Mouse (Mus musculus): ENCODE results near the gene Ube4b. TPM values are rescaled to one million over a fixed set of nuclear protein-coding genes. Genes with fewer than 3 reads are reported as not detected.
"Not testable (repeated sequence)": the region's sequence is repeated elsewhere in the genome, so short reads cannot be mapped to it uniquely, and the experiment has no call there.

Gene Ube4b
- total RNA-seq, 2 experiments from 2014 or later = 100 to 102 TPM

DNA sequence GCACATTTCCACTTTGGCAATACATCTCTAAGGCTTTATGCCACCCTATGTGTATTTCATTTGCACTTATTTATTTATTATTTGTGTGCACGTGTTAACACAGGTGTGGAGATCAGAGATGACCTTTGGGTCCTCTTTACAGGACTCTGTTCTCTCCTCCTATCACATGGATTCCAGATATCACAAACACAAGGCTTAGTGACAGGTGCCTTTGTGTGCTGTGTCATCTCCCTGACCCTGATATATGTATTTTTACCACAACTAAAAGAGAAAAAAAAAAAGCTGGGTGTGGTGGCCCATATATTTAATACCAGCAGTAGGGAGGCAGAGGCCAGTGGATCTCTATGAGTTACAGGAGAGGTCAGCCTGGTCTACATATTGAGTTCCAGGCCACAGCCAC lies 17.9 kb upstream of the Ube4b start:
- no peak for DNase-seq (ENCODE audit: low spot score in 2 of 2)
- intact Hi-C loops (cut with DNase I) = no loop called here

GRCm38 (mm10) chr4:149442436-149442835 lies 15.9 kb upstream of the Ube4b start:
- DNase-seq (ENCODE audit: low spot score in 2 of 2) = no peak
- intact Hi-C loops (cut with DNase I) = no loop called here

DNA sequence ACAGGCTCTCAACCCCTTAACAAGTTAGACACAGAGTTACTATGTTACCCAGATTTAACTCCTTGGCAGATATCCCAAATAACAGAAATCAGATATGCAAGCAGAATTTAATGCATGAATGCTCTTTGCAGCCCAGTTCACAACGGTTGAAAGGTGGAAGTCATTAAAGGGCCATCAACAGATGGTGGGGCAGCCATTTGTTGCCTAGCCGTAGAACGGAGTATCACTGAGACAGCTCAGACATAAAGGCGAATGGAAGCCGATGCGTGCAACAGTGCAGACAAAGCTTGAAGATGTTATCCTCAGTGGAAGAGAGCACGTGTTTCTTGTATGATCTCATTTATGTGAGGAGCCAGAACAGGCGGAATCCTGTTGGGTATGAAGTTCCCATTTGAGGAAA lies 14.0 kb upstream of the Ube4b start:
- DNase-seq (ENCODE audit: low spot score in 2 of 2) = no peak
- intact Hi-C loops (cut with DNase I) = no loop called here

DNA sequence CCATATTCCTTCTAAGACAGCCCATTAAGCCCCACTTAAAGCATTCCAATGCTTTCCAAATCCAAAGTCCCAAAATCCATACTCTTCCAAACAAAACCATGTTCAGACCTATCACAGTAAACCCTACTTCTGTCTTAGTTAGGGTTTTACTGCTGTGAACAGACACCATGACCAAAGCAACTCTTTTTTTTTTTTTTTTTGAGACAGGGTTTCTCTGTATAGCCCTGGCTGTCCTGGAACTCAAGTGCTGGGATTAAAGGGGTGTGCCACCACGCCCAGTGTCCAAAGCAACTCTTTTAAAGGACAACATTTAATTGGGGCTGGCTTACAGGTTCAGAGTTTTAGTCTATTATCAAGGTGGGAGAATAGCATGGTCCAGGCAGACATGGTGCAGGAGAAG lies 5.3 kb upstream of the Ube4b start:
- intact Hi-C loops (cut with DNase I) = not testable (repeated sequence)

GRCm38 (mm10) chr4:149429592-149429991 lies 3.0 kb upstream of the Ube4b start:
- DNase-seq (ENCODE audit: low spot score in 2 of 2) = no peak
- intact Hi-C loops (cut with DNase I) = no loop called here

More for the DNA sequence above, 5.3 kb upstream of the Ube4b start:
- not testable (repeated sequence) for DNase-seq (ENCODE audit: low spot score in 2 of 2)

DNA sequence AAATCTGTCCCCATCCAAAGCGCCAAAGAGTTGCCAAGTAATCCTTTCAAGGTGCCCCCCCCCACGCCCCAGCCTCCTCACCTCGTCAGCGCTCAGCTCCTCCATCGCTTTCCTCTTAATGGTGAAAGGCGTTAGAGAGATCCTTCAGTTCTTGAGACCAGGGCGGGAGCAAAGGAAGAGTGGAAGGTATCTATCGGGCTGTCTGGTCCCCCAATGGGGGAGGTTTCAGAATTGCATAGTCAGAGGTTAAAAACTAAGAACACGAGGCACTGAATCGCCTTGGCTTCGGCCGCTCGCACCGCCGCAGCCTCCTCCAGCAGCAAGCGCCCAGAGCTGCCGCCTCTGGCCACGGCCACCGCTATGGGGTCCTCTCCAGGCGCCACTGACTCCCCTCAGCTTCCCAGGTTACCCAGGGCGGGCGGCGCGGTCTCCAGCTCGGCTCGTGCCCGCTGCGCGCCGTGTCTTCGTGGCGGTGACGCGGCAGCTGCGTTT lies 702 bp downstream of the Ube4b start:
- intact Hi-C loops (cut with DNase I) = loop anchor here (1.0 kb wide), 1 partner anchor 19 kb away; no protein-coding TSS in a partner anchor
- peak; percentile 37 to 38 for DNase-seq (ENCODE audit: low spot score in 2 of 2)

GRCm38 (mm10) chr4:149424755-149425154 lies 1.8 kb downstream of the Ube4b start:
- DNase-seq (ENCODE audit: low spot score in 2 of 2) = no peak
- intact Hi-C loops (cut with DNase I) = no loop called here

- intact Hi-C loops (cut with DNase I) = no loop called here
- DNase-seq (ENCODE audit: low spot score in 2 of 2) = no peak
Measured at GRCm38 (mm10) chr4:149417854-149418365, 8.6 kb downstream of the Ube4b start.

DNA sequence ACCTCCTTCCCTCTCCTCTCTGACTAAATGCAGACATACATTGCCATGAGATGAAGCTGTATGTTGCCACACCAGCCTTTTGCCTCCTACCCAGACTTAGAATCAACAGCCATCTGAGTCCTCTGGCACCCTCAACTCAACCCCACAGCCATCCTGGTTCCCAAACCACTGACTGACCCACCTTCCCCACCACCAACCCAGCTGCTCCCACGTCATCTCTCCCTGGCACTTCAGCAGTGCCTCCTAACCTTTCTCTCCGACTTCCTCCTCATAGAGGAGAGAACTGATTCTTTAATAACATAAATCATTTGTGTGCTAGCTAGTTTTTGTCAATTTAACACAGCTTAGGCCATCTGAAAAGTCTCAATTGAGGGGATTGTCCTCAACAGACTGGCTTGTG lies 9.6 kb downstream of the Ube4b start:
- no peak for DNase-seq (ENCODE audit: low spot score in 2 of 2)
- intact Hi-C loops (cut with DNase I) = no loop called here

DNA sequence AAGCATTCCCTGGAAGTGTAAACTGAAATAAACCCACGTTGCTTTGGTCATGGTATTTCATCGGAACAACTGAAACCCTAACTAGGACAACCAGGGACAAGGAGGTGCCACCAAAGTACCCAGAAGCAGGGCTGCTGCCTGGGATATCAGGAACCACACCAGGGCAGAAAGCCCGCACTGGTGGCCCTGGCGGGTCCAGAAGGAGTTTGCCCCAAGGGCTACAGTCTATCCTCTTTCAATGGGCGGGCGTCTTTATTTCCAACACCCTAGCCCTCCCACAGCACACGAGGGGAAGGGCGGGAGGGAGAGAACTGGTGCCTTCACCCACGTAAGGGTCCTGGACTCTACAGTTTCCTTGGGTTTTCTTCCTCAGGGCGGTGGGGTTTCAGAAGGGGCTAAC lies 10.1 kb downstream of the Ube4b start:
- no peak for DNase-seq (ENCODE audit: low spot score in 2 of 2)
- intact Hi-C loops (cut with DNase I) = no loop called here

DNA sequence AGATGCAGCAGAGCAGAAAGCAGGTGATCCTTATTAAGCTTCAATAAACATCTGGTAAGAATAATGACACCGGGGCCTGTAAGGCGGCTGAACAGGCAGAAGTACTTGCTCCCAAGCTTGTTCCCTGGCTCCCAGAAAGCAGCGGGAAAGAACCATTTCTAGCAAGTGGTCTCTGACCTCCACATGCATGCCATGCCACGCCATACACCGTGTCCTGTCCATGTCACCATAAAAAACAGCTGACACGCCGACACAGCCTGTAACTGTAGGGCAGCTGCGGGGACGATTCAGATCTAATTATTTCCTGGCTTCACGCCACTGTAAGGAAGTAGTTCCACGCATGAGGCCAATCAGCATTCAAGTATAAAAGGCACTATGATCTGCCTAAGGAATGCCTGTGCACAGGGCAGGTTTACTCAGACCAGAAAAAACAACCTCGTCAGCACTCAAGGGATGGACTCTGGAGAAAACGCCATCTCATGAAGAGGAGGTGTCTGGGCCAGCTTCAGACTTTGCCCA lies 10.8 kb downstream of the Ube4b start:
- intact Hi-C loops (cut with DNase I) = no loop called here
- no peak for DNase-seq (ENCODE audit: low spot score in 2 of 2)

- no peak for DNase-seq (ENCODE audit: low spot score in 2 of 2)
- intact Hi-C loops (cut with DNase I) = no loop called here
Measured at GRCm38 (mm10) chr4:149414259-149414658, 12.3 kb downstream of the Ube4b start.

DNA sequence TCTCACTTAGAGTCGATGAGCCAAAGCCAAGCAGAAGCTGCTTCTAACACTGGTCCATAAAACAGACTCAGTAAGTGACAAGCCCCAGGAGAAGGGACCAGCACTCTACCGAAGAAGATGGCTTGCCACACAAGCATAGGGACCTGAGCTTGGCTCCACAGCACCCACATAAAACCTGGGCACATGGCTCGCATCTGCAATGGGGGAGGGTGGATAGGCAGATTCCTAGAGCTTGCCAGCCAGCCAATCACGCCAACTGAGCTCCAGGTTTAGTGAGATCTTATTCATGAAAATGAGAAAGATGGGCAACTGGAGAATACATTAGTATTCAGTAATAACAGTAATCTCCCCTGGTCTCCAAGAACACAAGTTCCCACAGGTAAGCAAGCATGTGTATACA lies 16.8 kb downstream of the Ube4b start:
- no peak for DNase-seq (ENCODE audit: low spot score in 2 of 2)
- intact Hi-C loops (cut with DNase I) = no loop called here

DNA sequence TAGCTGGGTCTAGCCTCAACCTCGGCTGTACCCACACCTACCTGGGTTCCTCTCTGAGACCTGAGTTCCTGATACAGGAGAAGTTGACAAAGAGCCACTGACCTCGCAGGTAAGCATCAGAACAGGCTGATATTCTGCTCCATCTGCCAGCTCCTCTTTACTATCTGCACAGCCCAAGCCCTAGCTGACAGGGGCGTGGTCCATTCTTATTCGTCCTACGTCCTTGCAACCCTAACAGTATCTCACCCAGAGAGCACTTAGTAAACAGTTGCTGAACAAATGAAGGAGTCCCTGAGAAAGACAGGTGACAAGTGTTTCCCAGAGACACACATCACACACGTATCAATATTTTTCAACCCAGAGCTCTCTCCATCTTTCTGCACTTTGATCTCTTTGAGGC lies 18.2 kb downstream of the Ube4b start:
- no peak for DNase-seq (ENCODE audit: low spot score in 2 of 2)
- intact Hi-C loops (cut with DNase I) = no loop called here

DNA sequence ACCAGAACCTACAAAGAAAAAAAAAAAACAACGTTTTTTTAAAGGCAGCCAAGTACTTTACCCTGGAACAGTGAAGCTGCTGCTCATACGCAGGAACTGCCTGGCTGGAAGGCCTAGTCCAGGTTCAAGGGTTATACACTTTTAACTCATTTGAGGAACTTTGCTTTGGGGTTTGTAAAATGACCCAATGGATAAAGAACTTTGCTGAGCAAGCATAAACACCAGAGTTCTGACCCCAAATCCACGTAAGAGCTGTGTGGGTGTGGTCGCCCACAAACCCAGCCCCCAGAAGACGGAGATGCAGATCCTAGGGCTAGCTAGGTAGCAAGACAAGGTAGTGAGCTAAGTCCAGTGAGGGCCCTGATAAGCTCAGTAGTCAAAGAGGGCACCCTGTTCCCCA lies 19.1 kb downstream of the Ube4b start:
- intact Hi-C loops (cut with DNase I) = no loop called here
- DNase-seq (ENCODE audit: low spot score in 2 of 2) = no peak

GRCm38 (mm10) chr4:149405713-149406443 lies 20.7 kb downstream of the Ube4b start:
- DNase-seq (ENCODE audit: low spot score in 2 of 2) = no peak
- intact Hi-C loops (cut with DNase I) = no loop called here

GRCm38 (mm10) chr4:149404640-149405465 lies 21.7 kb downstream of the Ube4b start:
- intact Hi-C loops (cut with DNase I) = no loop called here
- peak in 1 of 2 experiments; percentile 55 for DNase-seq (ENCODE audit: low spot score in 2 of 2)

- no peak for DNase-seq (ENCODE audit: low spot score in 2 of 2)
- intact Hi-C loops (cut with DNase I) = no loop called here
Measured at GRCm38 (mm10) chr4:149403037-149403436, 23.5 kb downstream of the Ube4b start.

GRCm38 (mm10) chr4:149401591-149401982 lies 25.0 kb downstream of the Ube4b start:
- no peak for DNase-seq (ENCODE audit: low spot score in 2 of 2)
- intact Hi-C loops (cut with DNase I) = no loop called here

DNA sequence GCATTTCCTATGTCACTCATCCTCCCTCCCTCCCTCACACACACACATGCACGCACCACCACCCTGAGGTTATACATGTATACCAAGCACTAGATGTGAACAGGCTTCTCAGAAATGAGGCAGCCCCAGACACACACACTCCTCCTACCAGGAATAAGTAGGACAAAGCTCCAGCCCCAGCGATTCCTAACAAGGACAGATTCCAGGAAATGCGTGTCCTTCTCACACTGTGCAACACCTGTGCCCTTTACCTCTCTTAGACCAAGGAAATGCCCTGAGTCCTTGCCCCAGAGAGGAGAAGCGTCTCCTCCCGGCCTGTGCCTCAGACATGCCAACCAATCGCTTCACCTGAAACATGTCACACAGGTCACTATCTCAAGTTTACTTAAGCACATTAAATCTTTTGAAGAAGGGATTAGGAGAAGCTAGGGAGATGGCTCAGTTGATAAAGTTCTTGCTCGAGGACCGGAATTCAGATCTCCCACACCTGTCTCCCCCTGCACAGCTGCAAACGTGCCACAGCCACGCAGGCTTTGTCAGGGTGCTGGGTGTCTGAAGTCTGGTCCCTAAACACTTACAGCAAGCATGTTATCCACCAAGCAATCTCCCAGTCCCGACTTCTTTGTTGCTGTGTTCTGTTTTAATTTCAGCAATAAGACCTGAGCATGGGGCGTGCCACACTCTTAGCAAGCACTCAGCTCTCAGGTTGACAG lies 25.5 kb downstream of the Ube4b start:
- no peak for DNase-seq (ENCODE audit: low spot score in 2 of 2)
- intact Hi-C loops (cut with DNase I) = no loop called here
